Mouse (Mus musculus): ENCODE results near the gene A430005L14Rik. TPM values are rescaled to one million over a fixed set of nuclear protein-coding genes. Genes with fewer than 3 reads are reported as not detected.

A430005L14Rik gene
- polyA plus RNA-seq, 1 experiment = 40.4 TPM

GRCm38 (mm10) chr4:153974431-153975291, 17.6 kb downstream of the A430005L14Rik start, which contains the start of the genes Dffb and Cep104:
Gene Dffb, minus strand, starts transcription at chr4:153975126.
Gene Cep104, plus strand, starts transcription at chr4:153975194.
- DNase-seq (ENCODE audit: low spot score) = peak; percentile 90

DNA sequence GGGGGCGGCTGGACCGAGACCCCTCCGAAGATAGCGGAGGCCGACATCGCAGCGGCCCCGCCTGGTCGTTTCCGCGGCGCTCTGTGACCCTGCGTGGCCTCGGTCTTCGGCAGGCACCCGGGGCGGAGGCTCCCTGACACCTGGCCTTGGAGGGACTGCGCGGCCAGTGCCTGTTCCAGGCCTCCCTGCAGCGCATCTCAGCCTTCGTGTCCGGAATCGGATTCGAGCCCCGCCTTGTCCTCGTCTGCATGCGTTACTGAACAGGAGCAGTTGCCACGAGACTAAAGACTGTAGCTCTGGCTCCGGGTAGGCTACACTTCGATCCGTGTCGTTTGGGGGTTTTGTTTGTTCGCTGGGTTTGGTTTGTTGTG, 18.2 kb downstream of the A430005L14Rik start:
- no peak for DNase-seq (ENCODE audit: low spot score)

DNA sequence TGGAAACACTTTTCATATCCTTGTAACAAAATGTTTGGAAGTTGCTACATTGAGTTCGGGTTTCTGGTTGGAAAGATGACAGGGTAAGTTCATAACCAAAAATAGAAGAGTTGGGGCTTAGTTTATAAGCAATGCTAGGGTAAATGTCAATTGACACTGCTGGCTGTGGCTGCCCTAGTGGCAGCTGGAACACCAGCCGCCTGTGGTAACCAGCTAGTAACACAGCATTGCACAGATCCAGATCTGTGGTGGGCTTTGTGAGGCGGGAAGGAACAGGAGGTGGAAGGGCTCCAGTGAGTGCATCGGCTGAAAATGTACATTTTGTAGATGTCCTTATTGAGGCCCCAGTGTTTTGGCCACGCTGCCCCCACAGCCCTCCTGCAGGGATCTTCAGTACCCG, 18.7 kb downstream of the A430005L14Rik start:
- no peak for DNase-seq (ENCODE audit: low spot score)

GRCm38 (mm10) chr4:153979243-153979642, 22.2 kb downstream of the A430005L14Rik start:
- no peak for DNase-seq (ENCODE audit: low spot score)

DNA sequence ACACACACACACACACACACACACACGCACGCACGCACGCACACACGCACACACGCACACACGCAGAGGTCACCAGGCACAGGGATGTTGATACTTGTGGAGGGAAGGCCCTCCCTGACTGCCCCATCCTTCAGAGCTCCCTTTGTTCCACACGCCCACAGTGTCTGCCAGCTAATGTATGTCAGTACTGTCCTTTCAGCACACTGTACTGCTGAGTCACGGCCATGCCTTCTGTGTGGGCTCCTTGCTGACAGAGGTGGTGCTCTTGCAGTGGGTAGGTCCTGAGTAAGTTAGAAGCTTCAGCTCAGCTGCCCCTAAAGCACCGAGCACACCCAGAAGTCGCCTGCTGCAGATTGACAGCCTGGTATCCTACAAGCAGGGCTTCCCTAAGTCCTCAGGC, 23.4 kb downstream of the A430005L14Rik start:
- DNase-seq (ENCODE audit: low spot score) = no peak

- DNase-seq (ENCODE audit: low spot score) = no peak
Observed at GRCm38 (mm10) chr4:153992715-153993114, 35.7 kb downstream of the A430005L14Rik start.

GRCm38 (mm10) chr4:153993505-153993904, 36.5 kb downstream of the A430005L14Rik start:
- DNase-seq (ENCODE audit: low spot score) = no peak

DNA sequence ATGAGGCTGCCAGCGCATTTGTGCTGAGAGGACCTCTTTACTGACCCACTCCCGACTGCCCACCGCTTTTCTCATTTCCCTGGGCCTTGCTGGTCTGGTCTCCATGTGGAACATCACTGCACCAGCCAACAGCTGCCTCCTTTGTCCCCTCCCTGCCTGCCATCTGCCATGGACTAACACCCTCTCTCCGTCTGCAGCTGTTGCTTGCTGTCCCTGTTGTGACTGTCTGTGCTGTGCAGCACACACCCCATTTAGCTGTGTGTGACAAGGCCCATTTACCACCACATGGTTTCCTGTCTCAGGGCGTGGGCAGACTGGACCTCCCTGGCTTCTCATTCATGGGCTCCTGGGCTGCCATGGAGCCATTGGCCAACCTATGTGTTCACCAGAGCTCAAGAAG, 48.5 kb downstream of the A430005L14Rik start:
- no peak for DNase-seq (ENCODE audit: low spot score)

- DNase-seq (ENCODE audit: low spot score) = no peak
Observed at GRCm38 (mm10) chr4:154006264-154006663, 49.2 kb downstream of the A430005L14Rik start.

GRCm38 (mm10) chr4:154007759-154008158, 50.7 kb downstream of the A430005L14Rik start:
- no peak for DNase-seq (ENCODE audit: low spot score)

DNA sequence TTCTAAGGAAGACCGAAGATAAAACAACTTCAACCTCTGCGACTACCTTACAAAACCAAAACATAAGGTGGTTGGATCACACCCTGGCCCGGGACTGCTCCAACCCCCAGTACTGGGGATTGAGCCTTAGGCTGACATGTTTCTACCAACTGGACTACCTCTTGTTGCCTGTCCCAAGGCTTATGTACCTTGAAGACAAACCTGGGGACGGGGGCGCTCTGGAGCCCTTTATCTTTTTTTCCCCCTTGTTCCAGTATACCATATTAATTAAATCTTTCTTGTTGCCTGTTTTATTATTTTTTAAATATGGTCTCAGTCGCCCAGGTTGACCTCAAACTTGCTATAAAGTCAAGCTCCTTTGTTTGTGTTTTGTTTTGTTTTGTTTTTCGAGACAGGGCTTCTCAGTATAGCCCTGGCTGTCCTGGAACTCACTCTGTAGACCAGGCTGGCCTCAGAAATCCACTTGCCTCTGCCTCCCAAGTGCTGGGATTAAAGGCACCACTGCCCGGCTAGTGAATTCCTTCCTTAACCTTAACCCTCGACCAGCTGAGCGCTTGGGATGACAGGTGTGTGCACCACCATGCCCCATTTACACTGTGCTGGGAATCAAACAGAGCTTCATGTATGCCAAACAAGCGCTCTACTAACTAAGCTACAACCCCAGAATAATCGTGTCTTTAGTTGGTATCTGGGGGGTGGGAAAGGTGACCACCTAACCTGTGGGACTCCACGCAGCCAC, 54.0 kb downstream of the A430005L14Rik start:
- DNase-seq (ENCODE audit: low spot score) = no peak

Other genes starting within 250 kb of the A430005L14Rik start
- gene Dffb, start 17.9 kb downstream of the A430005L14Rik start, polyA plus RNA-seq (2012; rRNA removed) = 10.5 and 14.1 TPM in 2 replicates
- gene Cep104, start 18.0 kb downstream of the A430005L14Rik start, polyA plus RNA-seq (2012; rRNA removed) = 9.9 and 14.0 TPM in 2 replicates
- gene Lrrc47, start 54.5 kb downstream of the A430005L14Rik start, polyA plus RNA-seq (2012; rRNA removed) = 26.7 and 28.7 TPM in 2 replicates
- gene Smim1, start 69.0 kb downstream of the A430005L14Rik start, polyA plus RNA-seq (2012; rRNA removed) = 46.9 and 48.1 TPM in 2 replicates
- not detected in 2 replicates for gene Ccdc27, start 85.4 kb downstream of the A430005L14Rik start, polyA plus RNA-seq (2012; rRNA removed)
- 0.03 TPM in 1 of 2 replicates, not detected in the other for gene Trp73, start 183.0 kb downstream of the A430005L14Rik start, polyA plus RNA-seq (2012; rRNA removed)
- 12.1 and 13.2 TPM in 2 replicates for gene Wrap73, start 185.1 kb downstream of the A430005L14Rik start, polyA plus RNA-seq (2012; rRNA removed)
- 164 and 166 TPM in 2 replicates for gene Tprgl, start 203.4 kb downstream of the A430005L14Rik start, polyA plus RNA-seq (2012; rRNA removed)
- gene Megf6, start 213.5 kb downstream of the A430005L14Rik start, polyA plus RNA-seq (2012; rRNA removed) = 7.6 and 11.1 TPM in 2 replicates